In genomic region chr4:88345065-88345464, GRCm38 (mm10) we compare ENCODE assay signal across 22 mouse cellular contexts.
DNase-seq lines count a peak whose midpoint lies in the region; ATAC-seq and TF ChIP-seq lines count a peak whose summit lies in the region.
"Had no signal": no experiment of that assay in that cellular context is flagged by ENCODE, and none has a peak within 500 bp of the region (broad histone marks: within the 10 kb centered on the region; RNA-seq: fewer than 3 reads in every experiment).

No protein-coding gene starts in this region.

- H3K27me3 ChIP-seq in forebrain, embryonic 15.5 days: no peaks in the 10 kb centered on the region
- no peaks in the 10 kb centered on the region for H3K27me3 ChIP-seq in forebrain, embryonic 10.5 days (ENCODE audit: poor library complexity, severe bottlenecking)
- no peaks in the 10 kb centered on the region for H3K27me3 ChIP-seq in midbrain, embryonic 13.5 days
- no peaks in the 10 kb centered on the region for H3K27me3 ChIP-seq in midbrain, embryonic 11.5 days (ENCODE audit: control insufficient read depth, insufficient read depth, low read length)
- no peaks in the 10 kb centered on the region for H3K27me3 ChIP-seq in forebrain, postnatal 0 days (ENCODE audit: insufficient read depth, low read length)
- H3K27me3 ChIP-seq in thymus, adult 2 months (ENCODE audit: control insufficient read depth, insufficient read depth, low read length): no peaks in the 10 kb centered on the region
- H3K27me3 ChIP-seq: CH12.LX; embryonic facial prominence, embryonic 13.5 days; hindbrain, embryonic 15.5 days; Patski had no signal

- H3K4me2 ChIP-seq in forebrain, embryonic 15.5 days (replicated peaks): no peak overlapping the region
- H3K4me2 ChIP-seq in midbrain, embryonic 13.5 days (replicated peaks): no peak overlapping the region
- H3K4me2 ChIP-seq in midbrain, embryonic 11.5 days: no peak overlapping the region
- H3K4me2 ChIP-seq in forebrain, postnatal 0 days (ENCODE audit: low read depth): 0 out of 2 replicates have a peak overlapping the region, but pooled peaks have one; percentile 13
- H3K4me2 ChIP-seq: embryonic facial prominence, embryonic 13.5 days had no signal

- no peaks in the 10 kb centered on the region for H3K36me3 ChIP-seq in forebrain, embryonic 15.5 days
- no peaks in the 10 kb centered on the region for H3K36me3 ChIP-seq in forebrain, embryonic 10.5 days (replicated peaks)
- no peaks in the 10 kb centered on the region for H3K36me3 ChIP-seq in midbrain, embryonic 13.5 days
- H3K36me3 ChIP-seq in midbrain, embryonic 11.5 days (ENCODE audit: control insufficient read depth, insufficient read depth, low read length): no peaks in the 10 kb centered on the region
- H3K36me3 ChIP-seq in forebrain, postnatal 0 days (ENCODE audit: insufficient read depth): no peaks in the 10 kb centered on the region
- H3K36me3 ChIP-seq in thymus, adult 2 months (ENCODE audit: control insufficient read depth, insufficient read depth, low read length): no peaks in the 10 kb centered on the region
- H3K36me3 ChIP-seq: embryonic facial prominence, embryonic 13.5 days; heart, embryonic 10.5 days; hindbrain, embryonic 15.5 days had no signal

- peak; percentile 35 for ATAC-seq in forebrain, embryonic 15.5 days (replicated peaks)
- ATAC-seq in midbrain, embryonic 13.5 days: peak; percentile 21
- no peak for ATAC-seq in midbrain, embryonic 11.5 days (ENCODE audit: low FRiP score)
- ATAC-seq in forebrain, postnatal 0 days: peak; percentile 26; the same call in 1 of the 2 replicates
- ATAC-seq: activated CD4-positive, CD25-positive, alpha-beta regulatory T cell, adult 4 months; inflammation-experienced regulatory T-cells, adult 6 months; Patski had no signal

- no peak overlapping the region for H3K4me3 ChIP-seq in forebrain, embryonic 15.5 days
- H3K4me3 ChIP-seq in forebrain, embryonic 10.5 days: no peak overlapping the region
- H3K4me3 ChIP-seq in midbrain, embryonic 13.5 days (replicated peaks): no peak overlapping the region
- H3K4me3 ChIP-seq in midbrain, embryonic 11.5 days (ENCODE audit: low read depth, low read length): no peak overlapping the region
- no peak overlapping the region for H3K4me3 ChIP-seq in forebrain, postnatal 0 days (ENCODE audit: low read depth, low read length)
- H3K4me3 ChIP-seq in thymus, adult 2 months (ENCODE audit: control insufficient read depth, insufficient read depth, low read length): no peak overlapping the region
- H3K4me3 ChIP-seq: embryonic facial prominence, embryonic 13.5 days; heart, embryonic 10.5 days; hindbrain, embryonic 15.5 days had no signal

- peaks cover 25% of the 10 kb centered on the region; the same call in 1 of the 2 replicates for H3K4me1 ChIP-seq in forebrain, embryonic 15.5 days
- peaks cover 20% of the 10 kb centered on the region for H3K4me1 ChIP-seq in forebrain, embryonic 10.5 days
- peaks cover 28% of the 10 kb centered on the region for H3K4me1 ChIP-seq in midbrain, embryonic 13.5 days (replicated peaks)
- peaks cover 2% of the 10 kb centered on the region; the same call in 1 of the 2 replicates for H3K4me1 ChIP-seq in midbrain, embryonic 11.5 days (ENCODE audit: control insufficient read depth, insufficient read depth, low read length)
- no peaks in the 10 kb centered on the region for H3K4me1 ChIP-seq in forebrain, postnatal 0 days (ENCODE audit: insufficient read depth)
- H3K4me1 ChIP-seq in thymus, adult 2 months (replicated peaks; ENCODE audit: control insufficient read depth, insufficient read depth, low read length): no peaks in the 10 kb centered on the region
- H3K4me1 ChIP-seq: embryonic facial prominence, embryonic 13.5 days; heart, embryonic 10.5 days had no signal

- no peak for TF ChIP-seq CTCF in brain, embryonic 14.5 days (IDR thresholded peaks at IDR 0.05; ENCODE audit: borderline replicate concordance, extremely low read depth, insufficient read depth, insufficient read length)
- TF ChIP-seq CTCF in forebrain, postnatal 0 days (IDR thresholded peaks at IDR 0.05; ENCODE audit: low read depth): no peak
- no peak for TF ChIP-seq CTCF in thymus, adult 2 months (IDR thresholded peaks at IDR 0.05; ENCODE audit: borderline replicate concordance, control insufficient read depth, extremely low read depth, insufficient read depth, low read length, poor library complexity)

- H3K9ac ChIP-seq in forebrain, embryonic 15.5 days (replicated peaks): no peak overlapping the region
- no peak overlapping the region for H3K9ac ChIP-seq in midbrain, embryonic 13.5 days (replicated peaks)
- H3K9ac ChIP-seq in midbrain, embryonic 11.5 days (ENCODE audit: low read length): no peak overlapping the region
- no peak overlapping the region for H3K9ac ChIP-seq in forebrain, postnatal 0 days
- H3K9ac ChIP-seq: embryonic facial prominence, embryonic 13.5 days; hindbrain, embryonic 15.5 days had no signal

- WGBS in forebrain, embryonic 15.5 days: 34% methylated on average over 4 of the region's 4 CpGs
- WGBS in forebrain, embryonic 10.5 days: 79% methylated on average over 4 of the region's 4 CpGs
- WGBS in midbrain, embryonic 13.5 days: 43% methylated on average over 4 of the region's 4 CpGs
- WGBS in midbrain, embryonic 11.5 days: 69% methylated on average over 4 of the region's 4 CpGs
- 34% methylated on average over 4 of the region's 4 CpGs for WGBS in forebrain, postnatal 0 days
- 92% methylated on average over 4 of the region's 4 CpGs for WGBS in thymus, adult 2 months

- DNase-seq in forebrain, embryonic 10.5 days (ENCODE audit: extremely low spot score, low spot score): no peak
- no peak for DNase-seq in midbrain, embryonic 11.5 days (ENCODE audit: low spot score, missing footprints)
- DNase-seq in brain, embryonic 14.5 days (ENCODE audit: low read depth): peak; percentile 23
- DNase-seq in forebrain, postnatal 0 days: peak; percentile 29
- no peak for DNase-seq in thymus, adult 2 months
- DNase-seq: adrenal gland, postnatal 14 days; cerebellum, adult 18-20 months; cerebellum, adult 9-11 months; cerebellum, postnatal 36 days; gastrocnemius, postnatal 10 days; heart, adult 18-20 months; heart, postnatal 10 days; heart, postnatal 4 days had no signal

- H3K27ac ChIP-seq in forebrain, embryonic 15.5 days (replicated peaks): no peak overlapping the region
- no peak overlapping the region for H3K27ac ChIP-seq in forebrain, embryonic 10.5 days
- H3K27ac ChIP-seq in midbrain, embryonic 13.5 days: no peak overlapping the region
- no peak overlapping the region for H3K27ac ChIP-seq in midbrain, embryonic 11.5 days (ENCODE audit: low read depth, low read length)
- no peak overlapping the region for H3K27ac ChIP-seq in forebrain, postnatal 0 days (ENCODE audit: low read depth, low read length)
- no peak overlapping the region for H3K27ac ChIP-seq in thymus, adult 2 months (ENCODE audit: control insufficient read depth, insufficient read depth, low read length)
- H3K27ac ChIP-seq: embryonic facial prominence, embryonic 13.5 days; heart, embryonic 10.5 days had no signal

- no peak for TF ChIP-seq POLR2A in brain, embryonic 14.5 days (IDR thresholded peaks at IDR 0.05; ENCODE audit: borderline replicate concordance, extremely low read depth, insufficient read depth, insufficient read length, poor library complexity, severe bottlenecking)
- TF ChIP-seq POLR2A in thymus, adult 2 months (IDR thresholded peaks at IDR 0.05; ENCODE audit: control insufficient read depth, extremely low read depth, insufficient read depth, low read length, poor library complexity): no peak

- H3K9me3 ChIP-seq in forebrain, embryonic 15.5 days: no peaks in the 10 kb centered on the region
- no peaks in the 10 kb centered on the region for H3K9me3 ChIP-seq in forebrain, embryonic 10.5 days
- no peaks in the 10 kb centered on the region for H3K9me3 ChIP-seq in midbrain, embryonic 13.5 days
- H3K9me3 ChIP-seq in midbrain, embryonic 11.5 days (ENCODE audit: control insufficient read depth, low read length): no peaks in the 10 kb centered on the region
- no peaks in the 10 kb centered on the region for H3K9me3 ChIP-seq in forebrain, postnatal 0 days (ENCODE audit: low read length)
- H3K9me3 ChIP-seq: embryonic facial prominence, embryonic 13.5 days; heart, embryonic 10.5 days; hindbrain, embryonic 15.5 days had no signal

Comparison
In these comparisons a context has a peak if more than half of its experiments do, and no peak if none do; other contexts are left out.
1. DNase-seq: peak in brain, embryonic 14.5 days (single experiment) and forebrain, postnatal 0 days (single experiment); none in forebrain, embryonic 10.5 days (single experiment), midbrain, embryonic 11.5 days (single experiment) and thymus, adult 2 months (single experiment).